Mouse (Mus musculus): ENCODE results near the gene Psma1. TPM values are rescaled to one million over a fixed set of nuclear protein-coding genes. Genes with fewer than 3 reads are reported as not detected.
A peak's percentile ranks its signal among the peaks of the same experiment; 100 is the strongest.

Gene Psma1
- total RNA-seq (2017), result 119 and 137 TPM in 2 replicates

DNA sequence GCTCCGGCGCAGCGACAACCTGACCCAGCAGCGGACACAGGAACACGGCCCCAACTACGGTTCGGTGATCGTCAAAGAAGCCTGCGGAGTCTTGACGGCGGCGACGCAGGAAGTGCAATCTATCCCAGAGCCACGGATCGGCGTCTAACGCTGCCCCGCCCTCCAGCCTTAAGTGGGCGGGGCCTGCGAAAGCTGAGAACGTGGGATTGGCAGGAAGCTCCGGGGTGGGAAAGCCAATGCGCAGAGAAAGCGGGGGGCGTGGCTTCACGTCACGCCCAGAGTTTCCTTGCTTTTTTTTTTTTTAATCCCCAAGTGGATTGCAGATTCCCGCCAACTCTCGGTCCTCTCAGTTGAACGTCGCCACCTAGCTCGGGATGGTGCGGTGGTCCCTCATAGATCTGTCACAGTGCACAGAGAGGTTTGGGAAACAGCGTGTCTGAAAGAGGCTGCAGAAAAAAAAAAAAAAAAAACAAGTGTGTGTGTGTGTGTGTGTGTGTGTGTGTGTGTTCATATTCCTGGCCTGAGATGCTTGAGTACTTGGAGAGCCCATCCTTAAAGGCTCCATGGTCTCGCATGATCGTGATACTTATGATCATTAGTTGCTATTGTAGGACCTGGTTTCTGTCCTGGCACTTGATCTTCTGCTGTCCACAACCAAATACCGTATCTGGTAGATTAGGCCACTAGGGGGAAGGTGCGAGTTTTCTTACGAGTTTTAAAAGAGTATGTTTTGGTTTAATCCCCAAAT, at the start of gene Psma1:
TSS of gene Psma1 (minus strand) at position 114 of the 748 bp plus-strand sequence.
- ATAC-seq (ENCODE audit: extremely low read depth, insufficient number of reproducible peaks, low FRiP score, poor library complexity, severe bottlenecking), result peak; percentile 95

GRCm38 (mm10) chr7:114323527-114323926, 47.6 kb upstream of the Psma1 start:
- ATAC-seq (ENCODE audit: extremely low read depth, insufficient number of reproducible peaks, low FRiP score, poor library complexity, severe bottlenecking), result no peak

DNA sequence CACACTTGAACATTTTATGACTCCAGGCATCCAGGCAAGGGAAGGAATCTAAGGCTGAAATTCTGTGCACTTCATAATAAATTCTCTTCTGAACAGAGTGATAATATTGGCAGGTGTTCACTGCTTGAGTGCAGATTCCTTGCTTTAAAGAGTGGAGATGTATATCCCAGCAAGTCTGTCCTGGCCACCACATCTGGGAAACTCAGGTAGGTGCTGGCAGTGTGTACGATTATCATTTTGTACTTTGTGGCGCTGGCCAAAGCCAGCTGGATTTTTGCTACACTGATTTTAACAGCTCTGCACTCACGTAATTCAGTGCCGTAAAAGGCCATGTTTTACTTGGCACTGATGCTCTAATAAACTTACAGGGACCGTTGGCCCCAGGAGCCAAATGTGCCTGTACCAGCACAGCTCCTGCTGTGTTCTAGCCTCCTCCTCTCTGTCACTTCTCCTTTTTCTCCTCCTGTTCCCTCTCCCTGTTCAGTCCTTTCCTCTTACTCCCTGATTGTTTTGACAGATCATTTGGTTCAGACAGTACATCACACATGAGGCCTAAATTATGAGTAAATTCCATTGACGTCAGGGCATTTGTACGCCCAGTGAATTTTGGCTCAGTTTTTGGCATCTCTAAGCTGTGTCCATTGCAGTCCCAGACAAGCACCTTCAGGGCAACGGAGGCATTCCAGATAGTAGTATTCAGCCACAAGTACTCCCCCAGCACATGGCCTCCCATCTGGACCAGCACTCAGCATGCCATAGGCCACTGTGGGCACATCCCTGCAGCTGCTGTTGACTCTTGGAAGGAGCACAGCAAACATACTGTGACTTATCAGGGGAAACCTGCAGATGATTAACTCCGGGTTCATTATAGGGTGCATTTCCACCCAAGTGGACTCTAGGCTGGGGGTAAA, 46.9 kb upstream of the Psma1 start:
- no peak for ATAC-seq (ENCODE audit: extremely low read depth, insufficient number of reproducible peaks, low FRiP score, poor library complexity, severe bottlenecking)

DNA sequence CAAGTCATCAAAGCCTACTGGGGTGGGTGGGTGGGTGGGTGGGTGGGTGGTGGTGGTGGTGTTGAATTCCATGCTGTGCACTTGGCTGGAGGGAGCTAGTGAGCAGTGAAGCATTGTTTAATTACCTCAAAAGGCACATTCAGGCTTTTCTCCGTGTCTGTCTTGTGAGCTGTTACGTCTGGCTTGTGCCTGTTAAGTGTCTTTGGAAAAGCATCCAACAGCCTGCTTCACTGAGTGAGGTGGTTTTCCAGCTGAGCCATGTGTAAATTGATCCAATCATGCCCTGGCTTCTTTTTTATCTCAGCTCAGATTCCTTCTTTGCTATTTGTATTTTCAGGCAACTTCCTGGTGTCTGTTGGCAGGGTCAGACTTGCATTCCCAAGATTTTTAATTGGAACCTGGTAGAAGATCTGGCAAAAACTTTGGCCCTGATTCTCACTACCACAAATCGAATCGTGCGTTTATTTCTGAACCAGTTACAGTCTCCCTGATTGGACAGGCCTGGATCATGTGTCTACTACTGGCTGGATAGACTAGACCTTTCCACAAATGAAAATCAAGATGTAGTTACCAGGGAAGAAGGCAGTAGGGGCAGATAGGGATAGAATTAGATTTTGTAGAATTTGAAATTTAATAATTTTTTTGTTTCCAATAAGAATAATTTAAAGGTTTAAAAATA, 45.9 kb upstream of the Psma1 start:
- ATAC-seq (ENCODE audit: extremely low read depth, insufficient number of reproducible peaks, low FRiP score, poor library complexity, severe bottlenecking), result no peak

GRCm38 (mm10) chr7:114317896-114318295, 42.0 kb upstream of the Psma1 start:
- no peak for ATAC-seq (ENCODE audit: extremely low read depth, insufficient number of reproducible peaks, low FRiP score, poor library complexity, severe bottlenecking)

- ATAC-seq (ENCODE audit: extremely low read depth, insufficient number of reproducible peaks, low FRiP score, poor library complexity, severe bottlenecking), result peak; percentile 89
Observed at GRCm38 (mm10) chr7:114317389-114317792, 41.5 kb upstream of the Psma1 start.

- peak; percentile 74 for ATAC-seq (ENCODE audit: extremely low read depth, insufficient number of reproducible peaks, low FRiP score, poor library complexity, severe bottlenecking)
Observed at GRCm38 (mm10) chr7:114316361-114316871, 40.5 kb upstream of the Psma1 start.

- ATAC-seq (ENCODE audit: extremely low read depth, insufficient number of reproducible peaks, low FRiP score, poor library complexity, severe bottlenecking), result no peak
Observed at GRCm38 (mm10) chr7:114311209-114311608, 35.3 kb upstream of the Psma1 start.

DNA sequence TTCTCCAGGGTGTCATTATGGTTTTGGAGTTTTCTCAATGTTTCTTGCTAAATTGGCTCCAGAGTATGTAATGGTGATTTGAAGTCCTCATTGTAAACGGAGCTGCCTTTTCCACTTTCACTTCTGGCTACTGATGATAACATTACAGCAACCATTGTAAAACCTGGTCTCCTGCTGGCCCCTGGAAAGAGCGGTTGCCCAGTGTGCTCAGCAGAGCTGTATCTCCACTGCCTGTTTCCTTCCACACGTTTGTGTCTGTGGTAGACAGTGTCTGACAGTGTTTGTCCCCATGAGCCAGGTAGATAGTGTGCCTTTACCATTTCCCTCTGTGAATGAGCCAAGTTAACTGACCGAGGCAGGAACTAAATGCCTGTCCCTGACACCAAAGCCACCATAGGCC, 33.1 kb upstream of the Psma1 start:
- ATAC-seq (ENCODE audit: extremely low read depth, insufficient number of reproducible peaks, low FRiP score, poor library complexity, severe bottlenecking), result no peak

GRCm38 (mm10) chr7:114301293-114301782, 25.4 kb upstream of the Psma1 start:
- ATAC-seq (ENCODE audit: extremely low read depth, insufficient number of reproducible peaks, low FRiP score, poor library complexity, severe bottlenecking), result peak; percentile 79

DNA sequence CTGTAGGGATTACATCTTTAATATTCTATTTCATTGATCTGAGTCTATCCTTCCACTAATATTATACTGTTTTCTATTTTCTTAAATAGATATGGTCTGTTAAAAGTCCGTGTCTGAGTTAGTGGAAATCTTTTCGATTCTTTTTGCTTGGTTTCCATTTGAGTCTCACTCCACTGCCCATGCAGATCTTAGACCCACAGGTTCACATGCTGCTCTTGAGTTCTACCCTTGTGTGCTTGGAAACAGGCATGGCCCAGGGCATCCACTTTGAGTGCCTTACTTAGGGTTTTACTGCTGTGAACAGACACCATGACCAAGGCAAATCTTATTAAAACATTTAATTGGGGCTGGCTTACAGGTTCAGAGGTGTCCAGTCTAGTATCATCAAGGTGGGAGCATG, 24.9 kb upstream of the Psma1 start:
- ATAC-seq (ENCODE audit: extremely low read depth, insufficient number of reproducible peaks, low FRiP score, poor library complexity, severe bottlenecking), result no peak

DNA sequence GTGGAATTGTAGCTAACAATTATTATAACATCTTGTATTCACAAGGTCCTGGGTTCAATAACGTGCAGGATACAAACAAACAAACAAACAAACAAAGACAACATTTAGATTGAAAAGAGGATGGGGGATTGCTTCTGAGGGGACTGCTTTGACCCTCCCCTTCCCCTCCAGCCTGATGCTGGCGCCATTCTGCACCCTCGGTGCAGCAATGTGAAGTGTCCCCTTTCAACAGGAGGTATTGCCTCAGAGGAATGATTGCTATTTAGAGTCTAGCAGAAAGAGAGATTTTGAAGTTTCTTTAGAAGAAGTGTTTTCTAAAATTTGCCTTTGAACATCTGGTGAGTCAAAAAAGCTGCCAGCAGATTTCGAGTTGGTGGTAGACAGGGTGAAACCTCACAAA, 23.3 kb upstream of the Psma1 start:
- ATAC-seq (ENCODE audit: extremely low read depth, insufficient number of reproducible peaks, low FRiP score, poor library complexity, severe bottlenecking), result no peak

GRCm38 (mm10) chr7:114294698-114295097, 18.8 kb upstream of the Psma1 start:
- no peak for ATAC-seq (ENCODE audit: extremely low read depth, insufficient number of reproducible peaks, low FRiP score, poor library complexity, severe bottlenecking)

GRCm38 (mm10) chr7:114293903-114294302, 18.0 kb upstream of the Psma1 start:
- no peak for ATAC-seq (ENCODE audit: extremely low read depth, insufficient number of reproducible peaks, low FRiP score, poor library complexity, severe bottlenecking)

GRCm38 (mm10) chr7:114292501-114292971, 16.6 kb upstream of the Psma1 start:
- ATAC-seq (ENCODE audit: extremely low read depth, insufficient number of reproducible peaks, low FRiP score, poor library complexity, severe bottlenecking), result peak; percentile 49

- ATAC-seq (ENCODE audit: extremely low read depth, insufficient number of reproducible peaks, low FRiP score, poor library complexity, severe bottlenecking), result peak; percentile 78
Observed at GRCm38 (mm10) chr7:114291461-114292335, 15.8 kb upstream of the Psma1 start.

DNA sequence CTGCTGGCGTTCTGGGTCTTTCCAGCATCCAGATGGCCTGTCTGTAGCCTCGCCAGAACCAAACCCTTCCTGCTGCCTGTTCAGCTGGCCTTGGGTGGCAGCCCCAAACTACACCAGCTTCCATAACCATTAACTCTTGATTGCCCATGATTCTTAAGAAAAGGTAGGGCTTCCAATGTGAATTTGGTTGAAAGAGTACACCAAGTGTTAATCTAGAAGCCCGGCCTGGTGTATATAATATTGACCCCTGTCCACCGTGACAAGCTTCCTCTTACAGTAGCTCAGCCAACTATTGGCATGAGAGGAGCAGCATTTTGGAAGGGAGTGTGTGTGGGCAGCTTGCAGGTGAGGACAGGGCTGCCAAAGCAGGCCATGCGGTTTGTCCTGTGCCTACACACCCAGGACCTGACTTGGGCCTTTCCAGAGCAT, 14.2 kb upstream of the Psma1 start:
- ATAC-seq (ENCODE audit: extremely low read depth, insufficient number of reproducible peaks, low FRiP score, poor library complexity, severe bottlenecking), result no peak

GRCm38 (mm10) chr7:114284296-114284910, 8.5 kb upstream of the Psma1 start:
- no peak for ATAC-seq (ENCODE audit: extremely low read depth, insufficient number of reproducible peaks, low FRiP score, poor library complexity, severe bottlenecking)
